14 mouse cellular contexts compared by ENCODE assay signal in genomic region chr7:134809241-134809975, GRCm38 (mm10).
DNase-seq lines count a peak whose midpoint lies in the region; TF ChIP-seq lines count a peak whose summit lies in the region.
"Had no signal": no experiment of that assay in that cellular context is flagged by ENCODE, and none has a peak within 500 bp of the region (broad histone marks: within the 10 kb centered on the region; RNA-seq: fewer than 3 reads in every experiment).

No protein-coding gene starts in this region.

- 56% methylated on average over 6 of the region's 6 CpGs for WGBS in cerebellum, adult 2 months

- no peak overlapping the region for H3K27ac ChIP-seq in cerebellum, adult 2 months (ENCODE audit: insufficient read depth, low read length)
- no peak overlapping the region for H3K27ac ChIP-seq in left cerebral cortex, adult 2 months
- H3K27ac ChIP-seq: hindbrain, embryonic 15.5 days; liver, embryonic 14.5 days had no signal

- no peak for TF ChIP-seq CTCF in cerebellum, adult 2 months (IDR thresholded peaks at IDR 0.05; ENCODE audit: borderline replicate concordance, insufficient read depth, low read depth, low read length)
- no peak for TF ChIP-seq CTCF in left cerebral cortex, adult 2 months (IDR thresholded peaks at IDR 0.05)

- no peak overlapping the region for H3K4me3 ChIP-seq in cerebellum, adult 2 months (replicated peaks; ENCODE audit: insufficient read depth, low read depth, low read length)
- no peak overlapping the region for H3K4me3 ChIP-seq in left cerebral cortex, adult 2 months
- H3K4me3 ChIP-seq: erythroblast, embryonic 14.5 days; hindbrain, embryonic 15.5 days had no signal

- intact Hi-C loops in left cerebral cortex, postnatal 4 days (cut with DNase I) = no loop called here
- intact Hi-C loops in left cerebral cortex, adult 2 months (cut with DNase I) = no loop called here

- no peak for TF ChIP-seq POLR2A in cerebellum, adult 2 months (IDR thresholded peaks at IDR 0.05; ENCODE audit: borderline replicate concordance, insufficient read depth, low read length)

- DNase-seq in cerebellum, adult 2 months = peak; percentile 10 to 39
- DNase-seq in cerebellum, adult 11 months = no peak
- DNase-seq in left cerebral cortex, postnatal 4 days = peak; percentile 44
- no peak for DNase-seq in left cerebral cortex, adult 2 months (ENCODE audit: extremely low spot score in 1 of 2, low spot score in 2 of 2)
- peak; percentile 89 for DNase-seq in kidney, adult 9 months
- DNase-seq in lung, postnatal 25 days (ENCODE audit: low spot score) = no peak
- DNase-seq in thymus, postnatal 0 days (ENCODE audit: low spot score) = no peak
- no peak for DNase-seq in spleen, postnatal 14 days (ENCODE audit: low spot score in 2 of 2)
- DNase-seq: heart, postnatal 10 days; lung, postnatal 14 days; thymus, postnatal 25 days had no signal

- H3K4me1 ChIP-seq in cerebellum, adult 2 months (ENCODE audit: control insufficient read depth, insufficient read depth, low read length) = no peaks in the 10 kb centered on the region
- H3K4me1 ChIP-seq: hindbrain, embryonic 15.5 days had no signal

- H3K27me3 ChIP-seq in cerebellum, adult 2 months (ENCODE audit: control insufficient read depth, insufficient read depth, low read length) = no peaks in the 10 kb centered on the region
- H3K27me3 ChIP-seq: hindbrain, embryonic 15.5 days had no signal

Comparison
In these comparisons a context has a peak if more than half of its experiments do, and no peak if none do; other contexts are left out.
1. DNase-seq: peak in cerebellum, adult 2 months (2 of 2), left cerebral cortex, postnatal 4 days (single experiment) and kidney, adult 9 months (single experiment); none in cerebellum, adult 11 months (single experiment), left cerebral cortex, adult 2 months (0 of 2), lung, postnatal 25 days (single experiment), thymus, postnatal 0 days (single experiment) and spleen, postnatal 14 days (0 of 2).